Mouse (Mus musculus) CH12.LX (cell line): ENCODE measurements around the gene Rdh9. TPM values are rescaled to one million over a fixed set of nuclear protein-coding genes. Genes with fewer than 3 reads are reported as not detected.
A peak's percentile ranks its signal among the peaks of the same experiment; 100 is the strongest.
"Not testable (repeated sequence)": the region's sequence is repeated elsewhere in the genome, so short reads cannot be mapped to it uniquely, and the experiment has no call there.

Source experiments
- DNase-seq: peaks from one replicate; pipeline ENCODE4 v3.0.0-alpha.2; 2013; ENCODE audit errors: extremely low read depth
- H3K27ac ChIP-seq: 2 replicates; pipeline ENCODE4 v1.5.1; 2012; ENCODE audit warnings: low read depth, mild to moderate bottlenecking, control low read depth, moderate library complexity; ENCODE audit not compliant: insufficient read depth
- H3K27me3 ChIP-seq: replicated peaks from 2 replicates; pipeline ENCODE3; 2012; ENCODE audit warnings: inconsistent platforms
- H3K36me3 ChIP-seq, 2 experiments: replicated peaks in 1 of 2; 2 replicates each; pipeline versions ENCODE3 to v1.6.1; 2012; ENCODE audit warnings: inconsistent platforms in 1 of 2, low read length in 1 of 2, mild to moderate bottlenecking in 1 of 2, mixed read lengths in 1 of 2, moderate library complexity in 1 of 2; ENCODE audit not compliant: control insufficient read depth in 1 of 2, insufficient read depth in 1 of 2
- H3K4me1 ChIP-seq, 2 experiments: 2 replicates each; pipeline ENCODE4 v1.6.1; 2012; ENCODE audit warnings: inconsistent platforms in 1 of 2, moderate library complexity in 1 of 2; ENCODE audit not compliant: insufficient read depth in 2 of 2, control insufficient read depth in 1 of 2
- H3K4me2 ChIP-seq: 2 replicates; pipeline ENCODE4 v1.6.1; 2012; ENCODE audit warnings: low read depth, mild to moderate bottlenecking, control low read depth; ENCODE audit not compliant: poor library complexity, insufficient read depth, severe bottlenecking
- H3K4me3 ChIP-seq, 3 experiments: fragments of 150-350 bp in 1 of 3; sonication (generic) in 1 of 3; replicated peaks in 1 of 3; 2 replicates each; pipeline versions ENCODE3 to v1.5.1; 2011 to 2012; ENCODE audit warnings: low read depth in 2 of 3, low read length in 2 of 3, mild to moderate bottlenecking in 2 of 3, moderate library complexity in 2 of 3, control low read depth in 1 of 3, improper control_type of control experiment in 1 of 3, inconsistent platforms in 1 of 3, mixed read lengths in 1 of 3; ENCODE audit not compliant: poor library complexity in 1 of 3
- H3K79me2 ChIP-seq: replicated peaks from 2 replicates; pipeline ENCODE4 v1.6.1; 2012; ENCODE audit warnings: mild to moderate bottlenecking, moderate library complexity; ENCODE audit not compliant: control insufficient read depth, poor library complexity, insufficient read depth, severe bottlenecking; ENCODE audit errors: extremely low read depth
- H3K9ac ChIP-seq: 2 replicates; pipeline ENCODE4 v1.6.1; 2012; ENCODE audit warnings: low read depth, mild to moderate bottlenecking, control low read depth, moderate library complexity; ENCODE audit not compliant: insufficient read depth
- H3K9me3 ChIP-seq: replicated peaks from 2 replicates; pipeline ENCODE3; 2012; ENCODE audit warnings: low read length, inconsistent platforms, mixed read lengths
- CHD1 ChIP-seq: IDR thresholded peaks from 2 replicates; pipeline ENCODE4 v1.6.1; 2012; ENCODE audit warnings: low read depth, low read length, improper control_type of control experiment, inconsistent platforms
- CTCF ChIP-seq, 2 experiments: IDR thresholded peaks in 1 of 2; conservative IDR thresholded peaks in 1 of 2; 2 replicates each; pipeline ENCODE4 v1.5.1; 2011 to 2012; ENCODE audit warnings: low read depth in 2 of 2, low read length in 2 of 2, improper control_type of control experiment in 1 of 2, inconsistent platforms in 1 of 2, mild to moderate bottlenecking in 1 of 2, moderate library complexity in 1 of 2
- E2F4 ChIP-seq: IDR thresholded peaks from 2 replicates; pipeline ENCODE4 v1.6.1; 2011; ENCODE audit warnings: low read depth, low read length, improper control_type of control experiment; ENCODE audit not compliant: insufficient replicate concordance
- MEF2A ChIP-seq: IDR thresholded peaks from 2 replicates; pipeline ENCODE4 v1.6.1; 2014; ENCODE audit warnings: low read depth, mild to moderate bottlenecking, inconsistent platforms, low read length, improper control_type of control experiment, borderline replicate concordance
- MYC ChIP-seq: IDR thresholded peaks from 2 replicates; pipeline ENCODE4 v1.6.1; 2011; ENCODE audit warnings: low read depth, mild to moderate bottlenecking, improper control_type of control experiment, low read length
- NELFE ChIP-seq: IDR thresholded peaks from 2 replicates; pipeline ENCODE4 v1.6.1; 2011; ENCODE audit warnings: low read depth, low read length, improper control_type of control experiment
- POLR2A ChIP-seq: IDR thresholded peaks from 2 replicates; pipeline ENCODE4 v1.6.1; 2011; ENCODE audit warnings: low read depth, mild to moderate bottlenecking, improper control_type of control experiment, low read length
- POLR2AphosphoS2 ChIP-seq: IDR thresholded peaks from 2 replicates; pipeline ENCODE4 v1.6.1; 2011; ENCODE audit warnings: low read depth, low read length, improper control_type of control experiment
- RAD21 ChIP-seq: IDR thresholded peaks from 2 replicates; pipeline ENCODE4 v1.6.1; 2011; ENCODE audit warnings: low read depth, mild to moderate bottlenecking, low read length, improper control_type of control experiment, moderate library complexity
- SIN3A ChIP-seq: IDR thresholded peaks from 2 replicates; pipeline ENCODE4 v1.6.1; 2012; ENCODE audit warnings: low read length, improper control_type of control experiment, inconsistent platforms
- SMC3 ChIP-seq: IDR thresholded peaks from 2 replicates; pipeline ENCODE4 v1.6.1; 2011; ENCODE audit warnings: low read depth, low read length, improper control_type of control experiment
- TCF12 ChIP-seq: IDR thresholded peaks from 2 replicates; pipeline ENCODE4 v1.6.1; 2014; ENCODE audit warnings: low read depth, mild to moderate bottlenecking, inconsistent platforms, low read length, improper control_type of control experiment
- UBTF ChIP-seq: IDR thresholded peaks from 2 replicates; pipeline ENCODE4 v1.6.1; 2012; ENCODE audit warnings: low read depth, mild to moderate bottlenecking, inconsistent platforms, low read length, improper control_type of control experiment, moderate library complexity
- ZC3H11A ChIP-seq: IDR thresholded peaks from 2 replicates; pipeline ENCODE4 v1.6.1; 2012; ENCODE audit warnings: low read depth, mild to moderate bottlenecking, inconsistent platforms, low read length, improper control_type of control experiment
- ZMIZ1 ChIP-seq: IDR thresholded peaks from 2 replicates; pipeline ENCODE4 v1.6.1; 2012; ENCODE audit warnings: low read depth, mild to moderate bottlenecking, inconsistent platforms, low read length, improper control_type of control experiment
- dilution Hi-C: fragments of 300-500 bp; cut with MboI; formaldehyde crosslinking; loops from 2 replicates; pipeline ENCODE4 v1.14.3; 2020; ENCODE audit warnings: low sequenced_read_pairs; ENCODE audit not compliant: extremely low pct_unique_long_range_greater_than_20kb, extremely low pct_ligation_motif_present
- in situ Hi-C: fragments of 300-500 bp; cut with MboI; formaldehyde crosslinking; loops from 3 replicates; pipeline ENCODE4 v1.14.3; 2019; ENCODE audit warnings: low sequenced_read_pairs, low pct_ligation_motif_present, low pct_unique_long_range_greater_than_20kb, mixed read lengths
- polyA plus RNA-seq: library from polyadenylated mRNA; unstranded; fragments of >175 nt; gene quantifications from 2 replicates; pipeline ENCODE4 v1.2.1, GENCODE M21; 2012; ENCODE audit warnings: low read depth; ENCODE audit not compliant: insufficient read length
- total RNA-seq, 2 experiments: library from RNA; depleted of rRNA; stranded (reverse); fragments of 300-350 nt in 1 of 2; fragments of >200 nt in 1 of 2; gene quantifications; 2 replicates each; pipeline ENCODE4 v1.2.3; 2012 to 2014

Gene Rdh9
- total and polyA plus RNA-seq, 3 experiments: 0.09 TPM; not detected in 2

GRCm38 (mm10) chr10:127815888-127816287 lies 39.7 kb downstream of the Rdh9 start:
- no peak overlapping the region for H3K27ac ChIP-seq
- no peak overlapping the region for H3K9ac ChIP-seq
- H3K4me3 ChIP-seq: no peak overlapping the region
- no peak for DNase-seq
- no peaks in the 10 kb centered on the region for H3K79me2 ChIP-seq
- H3K36me3 ChIP-seq: no peaks in the 10 kb centered on the region
- no peak overlapping the region for H3K4me2 ChIP-seq
- in situ Hi-C loops (no loop called here), dilution Hi-C loops (no loop called here)
- H3K27me3 ChIP-seq: peaks cover 21% of the 10 kb centered on the region
- no peaks in the 10 kb centered on the region for H3K9me3 ChIP-seq
- H3K4me1 ChIP-seq: no peaks in the 10 kb centered on the region
- TF ChIP-seq E2F4: no peak
- TF ChIP-seq UBTF: no peak
- TF ChIP-seq SIN3A: no peak
- TF ChIP-seq ZMIZ1: no peak
- TF ChIP-seq POLR2AphosphoS2: no peak

- H3K4me3 ChIP-seq, DNase-seq, H3K79me2 ChIP-seq, H3K9ac ChIP-seq, H3K9me3 ChIP-seq, dilution Hi-C loops, H3K36me3 ChIP-seq, H3K4me1 ChIP-seq, H3K27ac ChIP-seq, H3K4me2 ChIP-seq, in situ Hi-C loops: not testable (repeated sequence)
- H3K27me3 ChIP-seq: peaks cover 22% of the 10 kb centered on the region
These were observed 41.2 kb downstream of the Rdh9 start for GRCm38 (mm10) chr10:127817268-127817910.

- H3K4me2 ChIP-seq, dilution Hi-C loops, in situ Hi-C loops, H3K36me3 ChIP-seq, DNase-seq, H3K9ac ChIP-seq, H3K27me3 ChIP-seq, H3K79me2 ChIP-seq, H3K4me3 ChIP-seq, H3K9me3 ChIP-seq, H3K4me1 ChIP-seq, H3K27ac ChIP-seq: not testable (repeated sequence)
These were observed 45.6 kb downstream of the Rdh9 start for GRCm38 (mm10) chr10:127821806-127822205.

- no peak overlapping the region for H3K9ac ChIP-seq
- H3K27me3 ChIP-seq: peaks cover 14% of the 10 kb centered on the region
- no peak overlapping the region for H3K4me3 ChIP-seq
- H3K4me2 ChIP-seq: no peak overlapping the region
- peak; percentile 22 for DNase-seq
- H3K27ac ChIP-seq: no peak overlapping the region
- no peaks in the 10 kb centered on the region for H3K9me3 ChIP-seq
- no peaks in the 10 kb centered on the region for H3K36me3 ChIP-seq
- TF ChIP-seq CHD1 (no peak), NELFE (no peak), ZC3H11A (no peak), MYC (no peak), TCF12 (no peak), CTCF (conservative IDR thresholded peaks at IDR 0.05 in 1 of 2, IDR thresholded peaks at IDR 0.05 in 1 of 2; ENCODE audit: low read depth in 2 of 2, low read length in 2 of 2) (peak in 1 of 2 experiments; percentile 59; a peak in 2 of 4 replicates), RAD21 (peak; percentile 32), MEF2A (no peak), POLR2A (no peak), SMC3 (peak; percentile 61), SIN3A (no peak)
- TF ChIP-seq, all 38 proteins: peak for 3
- dilution Hi-C loops (no loop called here), in situ Hi-C loops (no loop called here)
- Histone ChIP-seq H3K79me2 (no peaks in the 10 kb centered on the region), H3K4me1 (0 out of 4 replicates have a peak, but pooled peaks cover 0 to 2% of the 10 kb centered on the region in 2 experiments)
These were observed 49.2 kb downstream of the Rdh9 start for GRCm38 (mm10) chr10:127825386-127825785.
